Mouse (Mus musculus): ENCODE data around the gene Zfp366. TPM values are rescaled to one million over a fixed set of nuclear protein-coding genes. Genes with fewer than 3 reads are reported as not detected.

Gene Zfp366
- polyA plus RNA-seq (2017; shearing (Covaris generic)), result under 1 TPM in 1 of 2 experiments, not detected in 1; 0.20 TPM

DNA sequence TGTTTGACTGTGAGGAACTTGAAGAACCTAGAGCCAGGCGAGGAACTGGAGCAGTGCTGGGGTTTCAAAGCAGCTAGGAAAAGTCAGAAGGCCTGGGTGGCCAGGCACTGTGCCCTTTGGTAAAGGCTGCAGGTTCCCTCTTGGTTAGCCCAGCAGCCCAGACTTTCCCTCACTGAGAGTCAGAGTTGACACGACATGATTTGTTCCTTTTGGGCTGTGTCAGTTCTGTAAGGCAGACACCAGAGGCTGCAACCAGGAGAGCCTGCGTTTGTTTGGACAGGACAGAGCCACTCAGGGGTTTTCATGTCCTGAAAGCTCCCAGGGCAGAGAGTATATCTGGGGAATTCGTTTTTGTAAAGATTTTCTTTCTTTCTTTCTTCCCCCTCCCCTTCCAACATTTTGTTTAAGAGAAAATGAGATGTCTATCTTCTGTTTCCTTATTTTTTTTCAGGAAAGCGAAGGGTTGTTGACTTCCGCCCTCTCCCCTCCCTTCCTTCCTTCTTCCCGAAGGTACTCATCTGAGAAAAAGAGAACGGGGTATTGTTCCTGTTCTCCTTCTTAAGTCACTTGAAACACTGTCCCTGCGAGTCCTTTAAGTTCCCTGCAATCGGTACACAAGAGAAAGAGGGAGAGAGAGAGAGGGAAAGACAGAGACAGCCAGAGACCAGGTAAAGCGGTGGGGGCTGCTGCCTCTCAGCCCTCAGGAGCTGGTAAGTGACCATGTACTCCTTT, at the start of gene Zfp366:
TSS of gene Zfp366 (plus strand) at position 669 of the 732 bp plus-strand sequence.

Other genes with a start within 250 kb of the Zfp366 start
- gene 1700024P04Rik, start 200.3 kb upstream of the Zfp366 start, polyA plus RNA-seq (2017; shearing (Covaris generic)), result not detected
- 10 to 100 TPM; 56.9 to 66.5 TPM for gene Ptcd2, start 159.9 kb downstream of the Zfp366 start, polyA plus RNA-seq (2017; shearing (Covaris generic))
- 10 to 100 TPM; 15.7 to 19.6 TPM for gene Mrps27, start 160.0 kb downstream of the Zfp366 start, polyA plus RNA-seq (2017; shearing (Covaris generic))

Data from activated CD4-positive, CD25-positive, alpha-beta regulatory T cell (primary cell).